Mouse (Mus musculus): Measurements from ENCODE around the gene F2rl3. TPM values are rescaled to one million over a fixed set of nuclear protein-coding genes. Genes with fewer than 3 reads are reported as not detected.

The F2rl3 gene
- total and polyA plus RNA-seq, 3 experiments: 0.77 to 2.2 (median 1.5) TPM

DNA sequence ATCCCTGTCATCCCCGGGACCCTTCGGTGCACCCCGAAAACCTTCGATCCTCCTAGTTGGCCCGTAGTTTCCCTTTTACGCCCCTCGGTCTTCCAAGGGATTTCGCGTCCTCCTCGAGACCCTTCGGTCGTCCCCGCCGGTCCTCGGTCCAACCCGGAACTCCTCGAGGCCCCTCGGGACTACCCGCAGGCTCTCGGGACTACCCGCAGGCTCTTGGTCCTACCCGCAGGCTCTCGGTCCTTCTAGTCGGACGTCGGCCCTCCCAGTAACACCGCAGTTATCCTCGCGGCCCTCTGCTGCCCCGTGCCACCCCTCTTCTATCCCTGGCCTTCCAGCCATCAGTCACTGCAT lies 38.1 kb upstream of the F2rl3 start:
- no peak for TF ChIP-seq POLR2A (IDR thresholded peaks at IDR 0.05; ENCODE audit: insufficient read depth, low read depth, low read length)
- TF ChIP-seq CTCF (IDR thresholded peaks at IDR 0.05): no peak
- TF ChIP-seq EP300 (IDR thresholded peaks at IDR 0.05; ENCODE audit: insufficient read depth, low read depth, low read length): no peak
- no peak for DNase-seq

DNA sequence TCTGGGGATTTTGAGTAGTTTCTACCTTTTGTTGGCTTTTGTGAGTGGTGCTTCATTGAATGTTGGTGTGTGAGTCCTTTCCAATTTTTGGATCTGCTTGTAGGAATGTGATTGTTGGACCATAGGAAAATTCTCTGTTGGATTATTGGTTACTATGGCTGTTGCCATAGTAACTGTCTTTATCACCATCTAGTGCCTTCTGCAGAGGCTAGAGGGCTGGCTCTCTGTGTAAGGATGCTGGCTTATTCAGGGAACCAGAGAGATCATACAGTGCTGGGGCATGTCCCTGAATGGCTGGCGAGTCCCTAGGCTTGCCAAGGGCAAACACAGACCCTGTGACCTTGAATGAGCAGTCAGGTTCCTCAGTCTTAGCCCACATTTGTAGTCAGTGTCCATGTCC lies 33.0 kb upstream of the F2rl3 start:
- 69% methylated on average over 1 of the region's 1 CpGs for WGBS
- Histone ChIP-seq H3K36me3 (ENCODE audit: control insufficient read depth, insufficient read depth, low read length) (peaks cover 4% of the 10 kb centered on the region), H3K27ac (no peak overlapping the region), H3K27me3 (ENCODE audit: control insufficient read depth, insufficient read depth, low read length) (no peaks in the 10 kb centered on the region), H3K4me1 (ENCODE audit: control insufficient read depth, insufficient read depth, low read length) (peaks cover 1% of the 10 kb centered on the region; the same call in 1 of the 2 replicates), H3K9ac (ENCODE audit: low read depth, low read length) (no peak overlapping the region), H3K4me3 (no peak overlapping the region), H3K79me2 (replicated peaks; ENCODE audit: control insufficient read depth, insufficient read depth, low read length) (no peaks in the 10 kb centered on the region; the same call in 1 of the 2 replicates)
- intact Hi-C loops (cut with DNase I): loop anchor here (10.0 kb wide), 2 partner anchors 254 to 284 kb away; partner anchors contain the start of genes 1700030K09Rik, Calr3 and Cherp
- DNase-seq: no peak
- TF ChIP-seq EP300 (IDR thresholded peaks at IDR 0.05; ENCODE audit: insufficient read depth, low read depth, low read length): no peak
- TF ChIP-seq POLR2A (IDR thresholded peaks at IDR 0.05; ENCODE audit: insufficient read depth, low read depth, low read length): no peak
- TF ChIP-seq CTCF (IDR thresholded peaks at IDR 0.05): no peak

More for the DNA sequence above, 38.1 kb upstream of the F2rl3 start:
- peaks cover 3% of the 10 kb centered on the region for H3K36me3 ChIP-seq (ENCODE audit: control insufficient read depth, insufficient read depth, low read length)
- H3K27me3 ChIP-seq (ENCODE audit: control insufficient read depth, insufficient read depth, low read length): no peaks in the 10 kb centered on the region
- peaks cover 1% of the 10 kb centered on the region; the same call in 1 of the 2 replicates for H3K4me1 ChIP-seq (ENCODE audit: control insufficient read depth, insufficient read depth, low read length)
- intact Hi-C loops (cut with DNase I): loop anchor here (5.0 to 10.0 kb wide), 3 partner anchors 249 to 801 kb away; partner anchors contain the start of genes 1700030K09Rik, Calr3 and Cherp
- peaks cover 4% of the 10 kb centered on the region; the same call in 1 of the 2 replicates for H3K79me2 ChIP-seq (replicated peaks; ENCODE audit: control insufficient read depth, insufficient read depth, low read length)
- WGBS: 0% methylated on average over 30 of the region's 30 CpGs
- H3K27ac ChIP-seq: peak overlapping the region; percentile 83
- peak overlapping the region; percentile 86 for H3K9ac ChIP-seq (ENCODE audit: low read depth, low read length)
- peak overlapping the region; percentile 100 for H3K4me3 ChIP-seq

DNA sequence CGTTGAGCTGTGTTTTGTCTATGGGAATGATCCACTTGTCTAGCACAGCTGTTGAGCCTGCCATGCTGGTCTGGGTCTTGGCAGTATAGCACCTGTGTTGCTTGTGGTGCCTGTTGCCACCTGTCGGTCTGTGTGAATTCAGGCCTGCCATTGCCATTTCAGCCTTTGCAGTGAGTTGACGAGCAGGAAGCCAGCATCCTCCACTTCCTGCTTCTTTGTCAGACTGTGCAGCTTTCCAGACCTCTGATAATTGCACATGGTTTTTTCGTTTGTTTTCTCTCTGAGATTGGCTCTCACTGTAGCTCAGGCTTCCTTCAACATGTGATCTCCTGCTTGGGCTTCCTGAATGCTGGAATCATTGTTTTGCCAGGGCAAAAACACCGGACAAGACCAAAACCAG lies 26.7 kb upstream of the F2rl3 start:
- Histone ChIP-seq H3K4me3 (no peak overlapping the region), H3K9ac (ENCODE audit: low read depth, low read length) (no peak overlapping the region), H3K4me1 (ENCODE audit: control insufficient read depth, insufficient read depth, low read length) (peaks cover 7% of the 10 kb centered on the region), H3K36me3 (ENCODE audit: control insufficient read depth, insufficient read depth, low read length) (peaks cover 5% of the 10 kb centered on the region), H3K27ac (no peak overlapping the region; the same call in 1 of the 2 replicates), H3K27me3 (ENCODE audit: control insufficient read depth, insufficient read depth, low read length) (no peaks in the 10 kb centered on the region), H3K79me2 (replicated peaks; ENCODE audit: control insufficient read depth, insufficient read depth, low read length) (no peaks in the 10 kb centered on the region)
- peak in 1 of 2 experiments; percentile 5 for DNase-seq
- 45% methylated on average over 5 of the region's 5 CpGs for WGBS
- intact Hi-C loops (cut with DNase I): no loop called here
- TF ChIP-seq CTCF (IDR thresholded peaks at IDR 0.05): peak; percentile 17
- no peak for TF ChIP-seq POLR2A (IDR thresholded peaks at IDR 0.05; ENCODE audit: insufficient read depth, low read depth, low read length)

DNA sequence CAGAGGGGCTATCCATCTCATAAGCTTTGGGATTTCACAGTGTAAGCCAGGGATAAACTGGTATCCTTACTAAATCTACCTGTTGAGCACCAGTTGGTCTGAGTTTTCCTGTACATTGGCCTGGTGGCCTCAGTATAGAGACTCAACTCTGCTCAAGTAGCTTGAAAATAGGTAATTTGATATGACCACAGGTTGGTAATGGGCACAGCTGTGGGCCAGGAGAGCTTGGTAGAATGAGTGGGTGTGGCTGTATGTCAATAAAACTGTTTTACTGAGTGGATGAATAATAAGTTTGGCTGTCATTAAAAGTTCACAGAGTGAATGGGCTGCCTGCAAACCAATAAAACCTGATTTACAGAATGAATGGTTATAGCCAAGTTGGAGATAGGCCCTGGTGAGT lies 24.8 kb upstream of the F2rl3 start:
- Histone ChIP-seq H3K79me2 (replicated peaks; ENCODE audit: control insufficient read depth, insufficient read depth, low read length) (no peaks in the 10 kb centered on the region), H3K27me3 (ENCODE audit: control insufficient read depth, insufficient read depth, low read length) (no peaks in the 10 kb centered on the region), H3K27ac (no peak overlapping the region), H3K4me3 (no peak overlapping the region), H3K36me3 (ENCODE audit: control insufficient read depth, insufficient read depth, low read length) (peaks cover 5% of the 10 kb centered on the region), H3K4me1 (ENCODE audit: control insufficient read depth, insufficient read depth, low read length) (peaks cover 7% of the 10 kb centered on the region), H3K9ac (ENCODE audit: low read depth, low read length) (no peak overlapping the region)
- intact Hi-C loops (cut with DNase I): no loop called here
- TF ChIP-seq POLR2A (IDR thresholded peaks at IDR 0.05; ENCODE audit: insufficient read depth, low read depth, low read length) (no peak), EP300 (IDR thresholded peaks at IDR 0.05; ENCODE audit: insufficient read depth, low read depth, low read length) (no peak), CTCF (IDR thresholded peaks at IDR 0.05) (no peak)
- no peak for DNase-seq

DNA sequence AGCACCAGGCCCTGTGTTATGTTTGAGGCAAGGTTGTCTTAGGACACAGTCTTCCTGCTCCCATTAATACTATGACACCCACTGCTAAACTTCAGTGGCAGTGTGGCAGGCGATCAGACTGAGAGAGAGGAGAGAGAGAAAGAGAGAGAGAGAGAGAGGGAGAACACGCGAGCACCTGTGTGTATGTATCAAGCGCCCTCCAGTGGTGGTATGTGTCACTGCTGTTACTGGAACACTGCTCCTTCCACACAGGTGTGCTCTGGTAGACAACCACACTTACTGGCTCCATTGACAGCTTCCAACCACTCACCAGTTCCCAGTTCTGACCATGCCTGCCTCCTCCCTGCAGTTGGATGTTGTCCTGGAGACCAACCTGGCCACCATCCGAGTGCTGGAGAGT lies 15.6 kb upstream of the F2rl3 start:
- H3K79me2 ChIP-seq (replicated peaks; ENCODE audit: control insufficient read depth, insufficient read depth, low read length): no peaks in the 10 kb centered on the region
- H3K27ac ChIP-seq: no peak overlapping the region
- TF ChIP-seq CTCF (IDR thresholded peaks at IDR 0.05): peak; percentile 84
- no peak for TF ChIP-seq EP300 (IDR thresholded peaks at IDR 0.05; ENCODE audit: insufficient read depth, low read depth, low read length)
- no peaks in the 10 kb centered on the region for H3K27me3 ChIP-seq (ENCODE audit: control insufficient read depth, insufficient read depth, low read length)
- WGBS: 41% methylated on average over 5 of the region's 5 CpGs
- DNase-seq: peak in 1 of 2 experiments; percentile 28
- intact Hi-C loops (cut with DNase I): loop anchor here (5.0 kb wide), 1 partner anchor 64 kb away; no protein-coding TSS in a partner anchor
- no peak overlapping the region for H3K4me3 ChIP-seq
- no peak overlapping the region for H3K9ac ChIP-seq (ENCODE audit: low read depth, low read length)
- no peaks in the 10 kb centered on the region for H3K4me1 ChIP-seq (ENCODE audit: control insufficient read depth, insufficient read depth, low read length)
- no peaks in the 10 kb centered on the region for H3K36me3 ChIP-seq (ENCODE audit: control insufficient read depth, insufficient read depth, low read length)

DNA sequence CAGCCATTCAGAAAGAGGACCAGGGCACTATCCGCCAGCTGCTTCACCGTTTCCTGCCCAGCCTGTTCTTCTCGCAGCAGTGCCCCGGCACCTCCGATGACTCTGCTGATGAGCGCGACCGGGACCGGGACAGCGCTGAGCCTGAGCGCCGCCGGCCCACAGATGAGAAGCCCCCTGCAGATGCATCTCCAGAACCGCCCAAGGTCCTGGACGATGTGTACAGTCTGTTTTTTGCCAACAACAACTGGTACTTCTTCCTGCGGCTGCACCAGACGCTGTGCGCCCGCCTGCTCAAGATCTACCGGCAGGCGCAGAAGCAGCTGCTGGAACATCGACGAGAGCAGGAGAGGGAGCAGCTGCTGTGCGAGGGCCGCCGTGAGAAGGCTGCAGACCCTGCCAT lies 11.8 kb upstream of the F2rl3 start:
- Histone ChIP-seq H3K4me3 (no peak overlapping the region), H3K36me3 (ENCODE audit: control insufficient read depth, insufficient read depth, low read length) (no peaks in the 10 kb centered on the region), H3K27me3 (ENCODE audit: control insufficient read depth, insufficient read depth, low read length) (no peaks in the 10 kb centered on the region), H3K27ac (no peak overlapping the region), H3K9ac (ENCODE audit: low read depth, low read length) (no peak overlapping the region), H3K4me1 (ENCODE audit: control insufficient read depth, insufficient read depth, low read length) (no peaks in the 10 kb centered on the region; the same call in 1 of the 2 replicates), H3K79me2 (replicated peaks; ENCODE audit: control insufficient read depth, insufficient read depth, low read length) (no peaks in the 10 kb centered on the region)
- TF ChIP-seq EP300 (IDR thresholded peaks at IDR 0.05; ENCODE audit: insufficient read depth, low read depth, low read length) (no peak), POLR2A (IDR thresholded peaks at IDR 0.05; ENCODE audit: insufficient read depth, low read depth, low read length) (no peak), CTCF (IDR thresholded peaks at IDR 0.05) (no peak)
- 92% methylated on average over 26 of the region's 26 CpGs for WGBS
- intact Hi-C loops (cut with DNase I): loop anchor here (5.0 kb wide), 1 partner anchor 68 kb away; no protein-coding TSS in a partner anchor
- DNase-seq: no peak

All from heart, adult 2 months (tissue).